Mouse (Mus musculus) ovary, postnatal 10 days (tissue): ENCODE data around the gene Rad51c.

ENCODE experiments used
- DNase-seq: peaks from one replicate; pipeline ENCODE4 v3.0.0; 2022; ENCODE audit warnings: low spot score

Rad51c gene

GRCm38 (mm10) chr11:87367061-87367460 lies 37.7 kb downstream of the Rad51c start:
- no peak for DNase-seq

GRCm38 (mm10) chr11:87365120-87365519 lies 39.6 kb downstream of the Rad51c start:
- no peak for DNase-seq

DNA sequence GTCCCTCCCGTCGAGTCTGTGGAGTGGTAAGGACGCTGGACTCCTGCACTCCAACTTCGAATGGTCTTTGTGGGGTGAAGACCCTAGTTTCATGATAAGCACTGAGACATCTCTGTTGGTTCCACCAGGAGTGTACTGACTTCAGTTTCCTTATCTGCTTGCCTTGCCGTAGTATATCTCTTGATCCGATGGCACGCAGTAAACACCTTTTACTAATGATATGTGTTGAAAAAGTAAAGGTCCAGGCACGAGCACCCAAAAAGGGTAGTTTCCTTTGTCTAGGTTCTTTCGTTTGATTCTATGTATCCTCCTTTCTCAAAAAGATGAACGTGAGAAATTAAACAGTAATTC lies 45.5 kb downstream of the Rad51c start:
- no peak for DNase-seq

GRCm38 (mm10) chr11:87358331-87359261 lies 46.2 kb downstream of the Rad51c start, which contains the start of gene Ppm1e:
Gene Ppm1e (minus strand): TSS chr11:87359023.
- DNase-seq, result peak; percentile 57

DNA sequence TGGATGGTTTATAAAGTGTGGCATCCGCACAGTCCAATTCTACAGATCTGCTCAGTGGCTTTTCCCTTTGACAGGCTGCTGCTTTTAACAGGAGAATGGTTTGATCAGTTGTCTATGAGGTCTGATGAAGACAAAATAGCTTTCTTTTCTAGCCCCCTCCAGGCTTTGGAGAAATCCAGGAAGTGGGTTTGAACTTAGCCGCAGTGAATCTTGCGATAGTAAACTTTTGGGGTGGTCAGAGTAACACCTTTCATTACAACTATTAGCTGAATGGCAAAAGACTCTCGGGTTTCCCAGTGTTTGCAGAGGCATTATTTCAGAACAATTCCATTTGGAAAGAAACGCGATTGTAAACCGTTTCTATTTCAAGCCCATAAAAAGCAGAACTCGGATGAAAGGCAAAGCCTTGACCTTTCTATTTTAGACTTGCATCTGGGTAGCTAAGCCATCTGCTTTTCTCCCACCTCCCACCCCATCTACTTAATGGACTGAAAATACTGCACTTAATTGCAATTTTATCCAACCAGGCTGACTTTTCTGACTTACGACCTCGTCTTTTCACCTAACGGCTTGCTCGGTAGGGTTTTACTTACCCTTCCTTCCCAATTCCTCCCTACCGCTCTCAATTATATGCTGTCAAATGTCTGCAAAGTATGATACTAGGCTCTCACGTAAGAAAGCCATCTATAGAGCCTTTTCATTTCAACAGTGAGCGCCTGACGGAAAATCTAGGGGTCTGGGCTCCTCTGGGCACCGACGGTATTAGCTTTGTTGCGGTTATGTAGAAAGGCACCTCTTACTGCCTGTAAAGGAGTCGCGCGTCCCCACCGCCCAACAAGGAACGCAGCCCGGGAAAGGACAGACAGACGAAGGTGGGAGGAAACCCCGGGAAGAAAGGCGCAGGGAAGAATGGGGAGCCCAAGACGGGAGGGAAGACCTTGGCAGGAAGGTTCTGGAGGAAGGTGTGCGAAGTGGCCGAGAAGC lies 47.1 kb downstream of the Rad51c start:
- DNase-seq, result no peak

GRCm38 (mm10) chr11:87354861-87355260 lies 49.9 kb downstream of the Rad51c start:
- no peak for DNase-seq

GRCm38 (mm10) chr11:87353646-87354170 lies 51.0 kb downstream of the Rad51c start:
- DNase-seq, result no peak
